Mouse (Mus musculus) ES-E14 (cell line): ENCODE data around the gene Adgrg5. TPM values are rescaled to one million over a fixed set of nuclear protein-coding genes. Genes with fewer than 3 reads are reported as not detected.

Experiments
- DNase-seq: peaks from one replicate; pipeline ENCODE4 v3.0.0-alpha.2; 2013; ENCODE audit warnings: low read depth, low spot score
- H3K27ac ChIP-seq: 2 replicates; pipeline ENCODE4 v1.5.1; 2012; ENCODE audit warnings: low read depth, mild to moderate bottlenecking, low read length, moderate library complexity, mixed read lengths; ENCODE audit not compliant: poor library complexity, insufficient read depth, severe bottlenecking
- H3K36me3 ChIP-seq: 2 replicates; pipeline ENCODE4 v1.6.1; 2012; ENCODE audit warnings: mild to moderate bottlenecking, low read length, moderate library complexity, mixed read lengths; ENCODE audit not compliant: control insufficient read depth, poor library complexity, insufficient read depth, severe bottlenecking
- H3K4me1 ChIP-seq, 2 experiments: fragments of 150-350 bp in 1 of 2; sonication (generic) in 1 of 2; 2 replicates each; pipeline ENCODE4 v1.6.1; 2012; ENCODE audit warnings: low read length in 2 of 2, mild to moderate bottlenecking in 1 of 2, mixed read lengths in 1 of 2; ENCODE audit not compliant: control insufficient read depth in 2 of 2, insufficient read depth in 2 of 2, poor library complexity in 1 of 2
- H3K4me3 ChIP-seq, 2 experiments: fragments of 150-350 bp in 1 of 2; sonication (generic) in 1 of 2; 2 replicates each; pipeline ENCODE4 v1.5.1; 2012; ENCODE audit warnings: low read length in 2 of 2, low read depth in 1 of 2, mild to moderate bottlenecking in 1 of 2, mixed read lengths in 1 of 2; ENCODE audit not compliant: insufficient read depth in 1 of 2, poor library complexity in 1 of 2, severe bottlenecking in 1 of 2
- H3K9ac ChIP-seq: 2 replicates; pipeline ENCODE4 v1.6.1; 2012; ENCODE audit warnings: low read depth, mild to moderate bottlenecking, low read length, mixed read lengths; ENCODE audit not compliant: poor library complexity, insufficient read depth, severe bottlenecking
- H3K9me3 ChIP-seq: fragments of 150-350 bp; sonication (generic); 2 replicates; pipeline ENCODE4 v1.6.1; 2012; ENCODE audit warnings: low read depth, mild to moderate bottlenecking, low read length; ENCODE audit not compliant: control insufficient read depth, insufficient read depth
- CHD2 ChIP-seq: IDR thresholded peaks from 2 replicates; pipeline ENCODE4 v1.6.1; 2014; ENCODE audit warnings: mild to moderate bottlenecking, low read depth, low read length, inconsistent platforms
- HCFC1 ChIP-seq: IDR thresholded peaks from 2 replicates; pipeline ENCODE4 v1.6.1; 2012; ENCODE audit warnings: low read length, inconsistent platforms, borderline replicate concordance; ENCODE audit not compliant: insufficient read depth
- MAFK ChIP-seq: IDR thresholded peaks from 2 replicates; pipeline ENCODE4 v1.6.1; 2014; ENCODE audit warnings: mild to moderate bottlenecking, low read depth, low read length, inconsistent platforms; ENCODE audit not compliant: insufficient read depth
- ZC3H11A ChIP-seq: IDR thresholded peaks from 2 replicates; pipeline ENCODE4 v1.6.1; 2012; ENCODE audit warnings: low read depth, mild to moderate bottlenecking, inconsistent platforms, low read length, borderline replicate concordance
- ZNF384 ChIP-seq: IDR thresholded peaks from 2 replicates; pipeline ENCODE4 v1.6.1; 2012; ENCODE audit warnings: low read depth, low read length, inconsistent platforms
- in situ Hi-C, 2 experiments: fragments of 600-800 bp; cut with MboI; formaldehyde crosslinking; loops; one replicate each; pipeline ENCODE4 v1.15.1; 2025; ENCODE audit warnings: low sequenced_read_pairs in 2 of 2, inconsistent platforms in 1 of 2; ENCODE audit not compliant: unreplicated experiment in 2 of 2
- total RNA-seq: library from RNA; depleted of rRNA; stranded (reverse); fragments of 300-350 nt; gene quantifications from 2 replicates; pipeline ENCODE4 v1.2.3, GENCODE M21; 2012

The Adgrg5 gene
- total RNA-seq, 1 experiment, result 1.1 TPM

GRCm38 (mm10) chr8:94948421-94948820 is 24.9 kb downstream of the Adgrg5 start:
- no peak overlapping the region for H3K4me3 ChIP-seq
- in situ Hi-C loops, result loop anchor here in 1 of 2 experiments (5.0 to 10.0 kb wide), 3 partner anchors 54 to 286 kb away; partner anchors contain the start of gene Kifc3
- DNase-seq, result no peak
- H3K9ac ChIP-seq, result no peak overlapping the region
- H3K4me1 ChIP-seq, result no peaks in the 10 kb centered on the region; a peak in 1 of 4 replicates
- TF ChIP-seq HCFC1 (no peak), CHD2 (no peak), MAFK (no peak), ZC3H11A (no peak), ZNF384 (no peak)
- H3K36me3 ChIP-seq, result no peaks in the 10 kb centered on the region
- H3K9me3 ChIP-seq, result no peaks in the 10 kb centered on the region
- H3K27ac ChIP-seq, result no peak overlapping the region

GRCm38 (mm10) chr8:94949010-94949409 is 25.5 kb downstream of the Adgrg5 start:
- H3K9ac ChIP-seq, result no peak overlapping the region
- H3K27ac ChIP-seq, result no peak overlapping the region
- no peaks in the 10 kb centered on the region for H3K9me3 ChIP-seq
- DNase-seq, result peak; percentile 21
- H3K4me1 ChIP-seq, result no peaks in the 10 kb centered on the region
- no peak for TF ChIP-seq ZNF384
- TF ChIP-seq MAFK, result 0 out of 2 replicates have a peak, but pooled peaks have one; percentile 10
- H3K36me3 ChIP-seq, result no peaks in the 10 kb centered on the region
- in situ Hi-C loops, result loop anchor here in 1 of 2 experiments (5.0 to 10.0 kb wide), 3 partner anchors 53 to 286 kb away; partner anchors contain the start of gene Kifc3
- no peak overlapping the region for H3K4me3 ChIP-seq

- no peaks in the 10 kb centered on the region for H3K9me3 ChIP-seq
- in situ Hi-C loops, result no loop called here
- no peak overlapping the region for H3K4me3 ChIP-seq
- H3K27ac ChIP-seq, result no peak overlapping the region
- H3K4me1 ChIP-seq, result no peaks in the 10 kb centered on the region; a peak in 1 of 4 replicates
- peak; percentile 51 for DNase-seq
- no peak overlapping the region for H3K9ac ChIP-seq
- no peaks in the 10 kb centered on the region for H3K36me3 ChIP-seq
- TF ChIP-seq ZC3H11A (peak; percentile 66; the same call in 1 of the 2 replicates), ZNF384 (no peak)
Observed at GRCm38 (mm10) chr8:94950046-94950445, 26.6 kb downstream of the Adgrg5 start.

GRCm38 (mm10) chr8:94950458-94950857 is 27.0 kb downstream of the Adgrg5 start:
- DNase-seq, result no peak
- no peak overlapping the region for H3K27ac ChIP-seq
- in situ Hi-C loops, result no loop called here
- H3K4me1 ChIP-seq, result no peaks in the 10 kb centered on the region; a peak in 1 of 4 replicates
- TF ChIP-seq HCFC1, result no peak
- TF ChIP-seq CHD2, result no peak
- no peak for TF ChIP-seq ZNF384
- TF ChIP-seq ZC3H11A, result no peak
- no peak for TF ChIP-seq MAFK
- no peak overlapping the region for H3K4me3 ChIP-seq
- H3K36me3 ChIP-seq, result no peaks in the 10 kb centered on the region
- H3K9ac ChIP-seq, result no peak overlapping the region
- no peaks in the 10 kb centered on the region for H3K9me3 ChIP-seq

GRCm38 (mm10) chr8:94952086-94952485 is 28.6 kb downstream of the Adgrg5 start:
- Histone ChIP-seq H3K4me3 (no peak overlapping the region), H3K4me1 (no peaks in the 10 kb centered on the region; a peak in 1 of 4 replicates), H3K9ac (no peak overlapping the region), H3K27ac (no peak overlapping the region), H3K9me3 (no peaks in the 10 kb centered on the region), H3K36me3 (no peaks in the 10 kb centered on the region)
- in situ Hi-C loops, result no loop called here
- DNase-seq, result no peak
- TF ChIP-seq ZNF384, result no peak
- no peak for TF ChIP-seq ZC3H11A
- TF ChIP-seq MAFK, result no peak
- no peak for TF ChIP-seq CHD2
- no peak for TF ChIP-seq HCFC1
